8 mouse cellular contexts compared by ENCODE assay signal in genomic region chr8:105217926-105218522, GRCm38 (mm10). TPM values are rescaled to one million over a fixed set of nuclear protein-coding genes. Genes with fewer than 3 reads are reported as not detected.
DNase-seq lines count a peak whose midpoint lies in the region.

No protein-coding gene starts in this region.

- no peaks in the 10 kb centered on the region for H3K4me1 ChIP-seq in heart, embryonic 10.5 days

- H3K9me3 ChIP-seq in heart, embryonic 10.5 days, result no peaks in the 10 kb centered on the region

- H3K36me3 ChIP-seq in heart, embryonic 10.5 days, result peaks cover 18% of the 10 kb centered on the region

- no peak overlapping the region for H3K4me3 ChIP-seq in heart, embryonic 10.5 days

- no peak overlapping the region for H3K27ac ChIP-seq in heart, embryonic 10.5 days

- 73% methylated on average over 5 of the region's 5 CpGs for WGBS in heart, embryonic 10.5 days

- peak; percentile 73 for DNase-seq in heart, adult 8-10 months (ENCODE audit: low spot score)
- no peak for DNase-seq in heart, embryonic 10.5 days (ENCODE audit: low spot score)
- DNase-seq in thymus, postnatal 14 days, result peak; percentile 16
- no peak for DNase-seq in thymus, postnatal 4 days
- peak; percentile 31 for DNase-seq in embryo, embryonic 9.5 days (ENCODE audit: extremely low spot score)
- DNase-seq in mesoderm, embryonic 11.5 days (ENCODE audit: low read depth, low spot score), result peak; percentile 63
- DNase-seq in urinary bladder, postnatal 4 days (ENCODE audit: low spot score in 2 of 2), result no peak
- DNase-seq in cerebellum, postnatal 36 days, result no peak

- no peaks in the 10 kb centered on the region for H3K27me3 ChIP-seq in heart, embryonic 10.5 days (ENCODE audit: insufficient read depth, poor library complexity, severe bottlenecking)

RNA-seq across cellular contexts. Expression of gene D230025D16Rik, which starts 6.9 kb away (rescaled TPM):
- 10 to 100 TPM; 14.4 to 20.9 (median 17.4) TPM for total RNA-seq in heart, adult 8-10 months (2022)
- 19.3 and 20.7 TPM in 2 replicates for polyA plus RNA-seq in heart, embryonic 10.5 days (2016; fragmentation: Nextera tagmentation; extraction: Ambion mirVana)

RNA-seq across cellular contexts. Expression of gene B3gnt9, which starts 36.9 kb away (rescaled TPM):
- total RNA-seq in heart, adult 8-10 months (2022), result 1 to 10 TPM; 2.5 to 3.8 (median 3.4) TPM
- polyA plus RNA-seq in heart, embryonic 10.5 days (2016; fragmentation: Nextera tagmentation; extraction: Ambion mirVana), result 7.6 and 8.1 TPM in 2 replicates

RNA-seq across cellular contexts. Expression of gene Tradd, which starts 46.4 kb away (rescaled TPM):
- 1 to 10 TPM; 3.7 to 5.7 (median 5.2) TPM for total RNA-seq in heart, adult 8-10 months (2022)
- polyA plus RNA-seq in heart, embryonic 10.5 days (2016; fragmentation: Nextera tagmentation; extraction: Ambion mirVana), result 19.0 and 19.4 TPM in 2 replicates

RNA-seq across cellular contexts. Expression of gene Fbxl8, which starts 46.4 kb away (rescaled TPM):
- total RNA-seq in heart, adult 8-10 months (2022), result 1 to 10 TPM; 2.0 to 2.6 (median 2.5) TPM
- polyA plus RNA-seq in heart, embryonic 10.5 days (2016; fragmentation: Nextera tagmentation; extraction: Ambion mirVana), result 2.0 and 2.4 TPM in 2 replicates

RNA-seq across cellular contexts. Expression of gene Cbfb, which starts 47.5 kb away (rescaled TPM):
- 10 to 100 TPM; 19.2 to 21.8 (median 21.0) TPM for total RNA-seq in heart, adult 8-10 months (2022)
- 47.5 and 59.6 TPM in 2 replicates for polyA plus RNA-seq in heart, embryonic 10.5 days (2016; fragmentation: Nextera tagmentation; extraction: Ambion mirVana)

Comparison
In these comparisons a context has a peak if more than half of its experiments do, and no peak if none do; other contexts are left out.
1. DNase-seq: peak in heart, adult 8-10 months (single experiment), thymus, postnatal 14 days (single experiment), embryo, embryonic 9.5 days (single experiment) and mesoderm, embryonic 11.5 days (single experiment); none in heart, embryonic 10.5 days (single experiment), thymus, postnatal 4 days (single experiment), urinary bladder, postnatal 4 days (0 of 2) and cerebellum, postnatal 36 days (0 of 2).